Mouse (Mus musculus): ENCODE measurements around the gene Ptgis.
A peak's percentile ranks its signal among the peaks of the same experiment; 100 is the strongest.

Ptgis gene

DNA sequence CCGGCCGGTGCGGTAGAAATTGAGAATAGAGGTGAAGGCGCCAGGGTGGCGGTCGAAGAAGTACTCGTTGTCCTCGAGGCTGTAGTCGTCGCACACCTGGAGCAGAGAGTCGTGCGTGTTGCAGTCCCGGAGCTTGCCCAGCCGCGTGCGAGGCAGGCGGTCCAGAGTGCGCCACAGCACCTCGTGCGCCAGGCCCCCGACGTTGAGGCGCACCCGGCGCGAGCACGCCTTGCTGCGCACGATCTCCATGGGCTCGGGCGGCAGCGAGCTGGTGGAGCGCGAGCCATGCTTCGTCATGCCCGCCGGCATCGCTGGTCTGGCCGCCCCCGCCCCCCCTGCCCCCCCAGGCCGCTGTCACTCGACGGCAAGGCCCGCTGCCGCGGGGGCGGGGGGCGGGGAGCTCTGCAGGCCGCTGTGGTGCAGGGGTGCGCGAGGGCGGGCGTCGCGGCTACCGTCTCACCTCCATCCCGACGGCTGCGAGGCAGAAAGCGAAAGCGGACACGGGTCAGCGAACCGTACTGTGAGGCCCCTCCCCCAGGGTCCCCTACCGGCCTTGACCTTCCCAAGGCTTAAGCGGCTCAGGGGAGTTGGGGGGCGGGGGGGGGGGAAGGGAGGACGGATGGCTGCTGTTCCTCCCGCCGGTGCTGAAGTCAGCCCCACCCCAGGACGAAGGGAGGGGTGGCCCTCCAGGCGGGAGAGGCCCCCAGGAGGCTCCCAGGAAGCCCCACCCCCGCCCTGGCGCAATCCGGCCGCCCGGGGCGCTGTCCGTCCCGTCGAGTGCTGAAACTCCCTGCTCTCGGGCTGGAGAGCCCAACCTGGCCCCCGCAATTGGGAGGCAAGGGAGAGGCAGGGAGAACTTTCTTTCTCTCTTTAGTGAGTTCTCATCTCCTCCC is 51.8 kb downstream of the Ptgis start:
- DNase-seq = peak; percentile 52 to 71

DNA sequence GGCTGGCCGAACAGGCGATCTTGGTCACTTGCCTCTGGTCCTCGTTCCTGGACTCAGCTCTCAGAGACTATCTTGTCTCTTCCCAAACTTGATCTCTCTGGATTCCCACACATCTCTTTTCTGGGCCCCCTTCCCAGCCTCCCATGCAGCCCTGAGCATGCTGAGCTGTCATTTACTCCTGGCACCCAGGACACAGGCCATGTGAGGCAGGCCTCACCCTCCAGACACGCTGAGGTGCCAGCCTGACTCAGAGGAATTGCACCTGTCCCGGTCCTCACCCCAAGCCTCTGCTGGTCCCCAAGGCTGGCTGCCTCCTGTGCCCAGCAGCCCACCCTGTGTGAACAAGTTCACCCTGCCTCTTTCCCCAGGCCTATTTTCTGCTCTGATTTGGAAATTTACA is 53.3 kb downstream of the Ptgis start:
- DNase-seq = no peak

- DNase-seq = no peak
Observed at GRCm38 (mm10) chr2:167186544-167186943, 53.9 kb downstream of the Ptgis start.

DNA sequence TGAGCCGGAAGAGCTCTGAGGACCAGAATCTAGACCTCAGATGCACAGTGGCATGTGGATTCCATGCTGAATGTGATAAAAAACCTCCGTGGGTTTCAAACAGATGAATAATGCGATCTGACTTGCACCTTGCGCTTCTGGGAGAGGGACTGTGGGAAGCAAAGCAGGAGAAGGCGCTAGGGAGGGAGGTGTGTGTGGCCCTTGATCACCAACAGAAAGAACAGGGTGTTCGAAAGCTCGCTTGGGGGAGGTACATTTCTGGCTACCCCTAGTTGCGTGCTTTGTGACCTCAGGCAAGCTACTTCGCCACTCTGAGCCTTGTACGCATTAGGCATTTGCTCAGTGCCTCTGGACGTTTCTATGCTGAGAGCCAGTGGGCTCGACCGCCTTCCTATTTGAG is 54.4 kb downstream of the Ptgis start:
- no peak for DNase-seq

DNA sequence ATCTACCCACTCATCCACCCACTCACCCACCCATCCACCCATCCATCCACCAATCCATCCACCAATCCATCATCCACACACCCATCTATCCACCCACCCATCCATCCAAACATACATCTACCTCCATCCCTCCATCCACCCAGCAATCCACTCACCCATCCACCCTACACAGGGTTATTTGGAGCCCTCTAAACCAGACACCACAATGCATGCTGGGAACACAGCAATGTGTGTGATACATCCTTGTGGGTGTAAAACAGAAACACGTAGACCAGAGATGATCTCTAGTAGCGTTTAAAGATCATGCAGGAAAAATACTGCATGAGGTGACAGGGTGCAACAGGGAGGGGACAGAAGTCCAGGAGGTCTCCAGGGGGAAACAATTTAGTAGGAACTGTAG is 55.0 kb downstream of the Ptgis start:
- no peak for DNase-seq

GRCm38 (mm10) chr2:167181662-167182389 is 58.6 kb downstream of the Ptgis start:
- DNase-seq = no peak

DNA sequence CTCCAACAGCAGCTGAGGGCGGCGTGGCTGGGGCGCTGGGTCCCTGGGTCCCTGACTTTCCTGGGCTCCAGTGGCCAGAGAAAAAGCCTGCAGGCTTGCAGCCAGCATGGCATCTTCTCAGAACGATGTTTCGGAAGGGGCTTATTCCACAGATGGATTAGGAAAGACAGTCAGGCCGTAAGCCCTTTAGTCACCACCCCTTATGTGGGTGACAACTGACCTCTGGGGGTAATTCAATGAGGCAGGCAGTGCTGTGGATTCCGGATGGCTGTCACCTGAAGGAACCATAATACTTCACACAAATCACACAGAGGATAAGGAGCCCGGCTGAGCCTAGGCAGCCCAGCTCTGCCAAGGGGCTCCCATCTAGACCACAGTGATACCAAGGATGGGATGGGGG is 59.3 kb downstream of the Ptgis start:
- DNase-seq = no peak

DNA sequence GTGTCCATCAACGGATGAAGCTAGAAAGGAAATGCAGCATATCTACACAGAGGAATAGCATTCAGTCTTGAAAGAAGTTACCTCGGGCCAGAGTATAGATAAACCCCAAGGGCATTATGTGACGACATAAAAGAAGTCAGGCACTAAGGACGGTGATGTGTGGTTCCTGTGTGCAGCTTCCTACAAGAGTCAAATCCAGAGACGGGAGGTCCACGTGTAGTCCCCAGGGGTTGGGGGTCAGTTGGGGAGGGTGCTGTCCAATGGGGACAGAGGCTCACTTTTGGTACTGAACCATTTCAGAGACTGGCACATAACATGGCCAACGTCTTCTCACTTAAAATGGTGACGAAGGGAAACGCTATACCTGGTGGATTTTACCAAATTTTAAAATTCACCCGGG is 61.1 kb downstream of the Ptgis start:
- DNase-seq = no peak

DNA sequence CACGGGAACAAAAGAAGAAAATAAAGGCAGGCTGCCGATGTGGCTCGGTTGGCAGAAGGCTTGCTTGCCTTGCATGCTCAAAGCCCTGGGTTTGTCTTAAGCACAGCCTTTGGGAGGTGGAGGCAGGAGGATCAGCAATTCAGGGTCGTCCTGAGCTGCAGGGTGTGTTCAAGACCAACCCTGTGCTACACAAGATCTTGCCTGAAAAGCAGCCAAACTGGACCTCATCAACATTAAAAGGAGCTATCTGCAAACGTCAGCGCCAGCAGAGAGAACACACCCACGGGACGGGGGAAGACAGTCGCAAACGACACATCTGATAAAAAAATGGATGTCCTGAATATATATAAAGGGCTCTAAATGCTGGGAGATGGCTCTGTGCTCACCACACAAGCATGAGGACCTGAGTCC is 63.2 kb downstream of the Ptgis start:
- DNase-seq = no peak

- no peak for DNase-seq
Observed at GRCm38 (mm10) chr2:167175284-167175683, 65.1 kb downstream of the Ptgis start.

GRCm38 (mm10) chr2:167173051-167173875 is 67.1 kb downstream of the Ptgis start:
- DNase-seq = peak; percentile 14 to 36

DNA sequence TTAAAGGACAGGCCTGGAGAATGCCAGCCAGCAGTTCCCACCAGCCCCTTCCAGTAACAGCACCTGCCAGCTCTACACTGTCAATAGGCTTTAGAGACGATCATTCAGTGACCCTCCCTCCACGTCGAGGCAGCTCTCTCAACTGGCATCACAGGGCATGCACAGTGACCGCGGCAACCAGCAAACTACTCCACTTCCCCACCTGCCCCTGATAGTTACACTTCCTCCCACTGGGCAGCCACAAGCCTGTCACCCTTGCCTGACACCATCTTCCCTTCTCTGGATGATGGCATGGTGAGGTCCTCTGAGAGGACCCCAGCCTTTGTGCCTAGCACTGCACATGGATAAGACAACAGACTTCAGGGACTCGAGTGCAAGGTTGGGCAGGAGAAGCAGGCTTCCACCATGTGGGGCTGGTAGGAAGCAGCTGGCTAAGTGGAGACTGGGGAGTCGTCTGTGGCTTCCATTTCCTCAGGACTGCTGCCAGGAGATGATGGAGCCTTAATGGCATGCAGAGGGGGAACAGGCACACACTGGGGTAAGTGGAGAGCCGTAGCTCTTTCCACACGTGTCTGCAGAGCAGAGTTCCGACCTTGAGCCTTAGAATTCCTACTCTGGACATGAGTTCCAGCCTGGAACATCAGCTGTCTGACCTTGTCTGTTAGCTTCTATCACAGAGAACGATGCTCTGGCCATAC is 72.7 kb downstream of the Ptgis start:
- no peak for DNase-seq

GRCm38 (mm10) chr2:167163600-167163999 is 76.8 kb downstream of the Ptgis start:
- no peak for DNase-seq

DNA sequence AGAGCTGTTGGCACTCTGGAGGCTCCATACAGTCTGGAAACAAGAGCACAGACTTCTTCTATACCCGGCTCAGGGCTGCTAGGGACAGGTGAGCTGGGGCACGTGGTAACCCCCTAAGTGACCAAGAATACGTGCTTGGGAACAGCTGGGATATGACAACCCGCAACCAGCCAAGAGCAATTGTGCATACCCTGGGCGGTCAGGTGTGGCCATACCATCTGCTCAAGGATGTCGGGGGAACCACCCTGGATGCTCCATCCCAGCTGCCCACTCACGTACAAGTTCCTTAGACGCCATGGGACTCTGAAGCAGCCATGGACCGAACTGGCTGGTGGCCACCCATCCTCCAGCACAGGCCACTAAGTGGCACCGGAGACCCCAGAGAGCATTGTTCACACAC is 77.3 kb downstream of the Ptgis start:
- no peak for DNase-seq

DNA sequence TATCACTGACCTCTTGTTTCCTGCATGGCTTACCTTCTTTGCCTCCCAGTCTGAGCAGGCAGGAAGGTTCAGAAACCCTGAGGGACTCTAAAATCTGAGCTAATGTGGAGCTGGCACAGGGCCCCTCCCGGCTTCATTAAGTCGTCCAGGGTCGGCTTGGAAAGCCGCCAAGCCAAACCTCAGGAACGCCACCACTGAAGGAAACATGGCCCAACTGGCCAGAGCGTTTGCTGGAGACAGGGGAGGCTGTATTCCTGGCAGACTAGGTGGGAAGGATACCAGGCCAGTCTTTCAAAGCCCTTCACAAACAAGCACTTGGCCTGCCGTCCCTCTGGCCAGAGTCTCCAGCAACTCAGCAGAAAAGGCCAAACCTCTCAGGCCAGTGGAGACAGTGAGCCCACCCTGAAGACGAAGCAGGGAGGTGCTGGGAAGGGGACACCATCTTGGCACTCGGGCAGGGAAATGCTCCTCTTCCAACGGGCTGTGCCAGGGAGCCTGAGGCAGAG is 77.8 kb downstream of the Ptgis start:
- no peak for DNase-seq

DNA sequence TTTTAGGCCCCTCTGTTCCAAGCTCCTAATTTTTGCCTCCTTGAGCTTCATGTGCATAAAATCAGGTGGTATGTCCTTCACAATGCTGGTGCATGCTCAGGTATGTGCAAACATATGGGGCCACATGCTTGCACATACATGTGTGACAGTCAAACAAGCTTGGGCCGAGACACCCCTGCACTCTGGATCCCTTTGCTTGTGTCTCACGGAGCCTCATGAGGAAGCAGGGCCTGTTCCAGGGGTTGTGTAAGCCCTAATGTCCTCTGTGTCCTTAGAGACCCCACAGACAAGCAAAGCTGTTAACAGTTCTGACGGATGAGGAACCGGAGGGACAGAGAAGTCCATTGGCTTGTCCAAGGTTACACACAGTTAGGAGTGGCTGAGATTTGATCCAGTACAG is 80.7 kb downstream of the Ptgis start:
- no peak for DNase-seq

DNA sequence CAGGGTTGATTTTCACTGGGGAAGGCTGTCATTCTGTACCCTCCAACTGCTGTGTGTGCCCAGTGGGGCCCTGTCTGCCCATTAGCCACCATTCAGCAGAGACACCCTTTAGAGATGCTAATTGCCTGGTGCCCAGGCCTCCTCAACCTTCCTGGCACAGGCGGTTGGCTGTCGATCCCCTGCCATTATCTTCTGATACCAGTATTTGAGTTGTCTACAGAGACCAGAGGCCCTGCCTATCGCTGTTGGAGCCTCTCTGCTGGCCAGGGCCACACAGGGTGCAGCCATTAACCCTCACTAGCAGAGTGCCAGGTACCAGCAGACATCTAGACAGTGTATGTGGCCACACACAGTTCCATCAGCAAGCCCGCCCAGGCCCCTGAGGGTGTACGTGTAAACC is 81.6 kb downstream of the Ptgis start:
- no peak for DNase-seq

GRCm38 (mm10) chr2:167156118-167156715 is 84.2 kb downstream of the Ptgis start:
- no peak for DNase-seq

GRCm38 (mm10) chr2:167155541-167155973 is 84.8 kb downstream of the Ptgis start:
- no peak for DNase-seq

DNA sequence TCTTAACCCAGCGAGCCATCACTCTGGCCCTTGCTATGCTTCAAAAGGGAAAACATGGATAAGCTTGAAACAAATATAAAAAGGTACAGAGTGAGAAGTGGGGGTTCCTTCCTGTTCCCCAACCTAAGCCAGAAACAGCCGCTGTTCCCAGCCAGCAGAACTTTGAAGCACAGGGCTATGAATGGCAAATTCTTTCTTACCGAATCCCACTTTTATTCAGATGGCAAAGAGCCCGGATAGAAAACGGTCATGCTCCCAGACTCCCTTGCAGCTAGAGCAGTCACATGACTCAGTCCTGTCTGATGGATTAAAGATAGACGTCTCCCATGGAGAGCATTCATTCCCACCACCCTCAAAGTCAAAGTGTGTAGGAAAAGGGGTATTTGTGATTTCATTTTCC is 89.5 kb downstream of the Ptgis start:
- no peak for DNase-seq

- DNase-seq = no peak
Observed at GRCm38 (mm10) chr2:167150135-167150534, 90.3 kb downstream of the Ptgis start.

DNA sequence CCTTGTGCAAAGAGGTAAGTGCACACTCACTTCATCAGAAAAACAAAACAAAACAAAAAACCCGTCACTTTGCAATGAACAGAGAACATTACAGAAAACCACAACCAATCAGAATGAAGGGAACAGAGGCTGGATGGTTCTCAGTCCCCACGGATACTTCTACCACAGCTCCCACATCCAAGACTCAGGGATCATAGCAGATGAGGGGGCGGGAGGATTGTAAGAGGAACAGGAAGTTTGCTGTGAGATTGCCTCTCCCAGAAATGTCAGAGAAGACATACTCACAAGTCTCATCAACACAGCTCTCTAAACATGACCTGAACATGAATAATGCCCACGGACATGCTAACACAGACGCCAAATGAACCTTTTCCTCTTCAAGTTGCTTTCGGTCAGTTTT is 91.4 kb downstream of the Ptgis start:
- no peak for DNase-seq

Data from kidney, adult 8-10 months (tissue).